Mouse (Mus musculus): ENCODE data around the gene Gm29666. TPM values are rescaled to one million over a fixed set of nuclear protein-coding genes. Genes with fewer than 3 reads are reported as not detected.
"Not testable (repeated sequence)": the region's sequence is repeated elsewhere in the genome, so short reads cannot be mapped to it uniquely, and the experiment has no call there.

The Gm29666 gene
- polyA plus RNA-seq, 1 experiment from 2014 or later, result 0.18 TPM

DNA sequence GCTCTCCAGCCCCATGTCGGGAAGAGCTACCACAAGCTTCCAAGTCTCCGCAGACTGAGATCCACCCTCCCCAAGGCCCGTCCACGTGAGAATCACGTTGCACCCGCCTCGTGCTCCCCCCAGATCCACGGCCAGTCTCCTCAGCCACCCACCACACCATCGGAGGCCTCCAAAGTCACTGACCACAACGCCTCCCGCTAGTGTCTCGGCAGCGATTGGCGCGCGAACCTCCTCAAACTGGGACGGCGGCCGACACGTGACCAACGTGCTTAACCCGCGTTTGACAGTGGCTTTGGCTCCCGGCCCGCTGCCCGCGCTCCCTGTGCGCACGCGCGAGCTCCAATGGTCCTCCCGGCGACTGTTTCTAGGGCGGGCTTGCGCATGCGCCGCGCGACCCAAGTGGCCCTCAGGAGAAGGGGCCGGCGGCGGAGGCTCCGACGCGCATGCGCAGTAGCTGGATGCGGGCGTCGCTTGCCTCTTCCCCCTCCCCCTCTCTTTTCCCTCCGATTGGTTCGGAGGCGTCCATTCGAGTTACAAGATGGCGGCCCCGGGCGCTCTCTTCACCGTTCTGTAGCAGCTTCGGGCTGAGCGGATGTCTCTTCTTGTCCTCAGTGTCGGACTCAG, 3.2 kb upstream of the Gm29666 start, which contains the start of gene Nup50:
Gene Nup50 (plus strand): TSS at position 528 of the 624 bp plus-strand sequence.
- CTCF ChIA-PET, result no interaction called here
- peak; percentile 75 for ATAC-seq

DNA sequence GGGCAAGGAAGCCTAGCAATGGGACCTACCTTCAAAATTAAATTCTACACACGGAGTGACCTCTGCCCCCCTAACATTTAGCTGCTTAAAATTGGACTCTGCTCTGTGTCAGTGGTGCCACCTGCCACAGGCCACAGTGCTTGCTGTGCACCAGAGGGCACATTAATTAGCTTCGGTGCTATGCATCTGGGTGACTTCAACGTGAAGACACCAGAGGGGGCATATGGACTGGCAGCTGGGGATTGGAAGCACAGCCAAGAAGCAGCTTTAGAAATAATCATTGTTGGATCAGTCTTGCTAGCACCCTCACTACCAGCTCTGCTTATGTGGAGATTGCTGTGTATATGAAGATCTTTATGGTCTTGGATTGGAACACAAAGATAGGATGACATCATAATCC, 6.6 kb downstream of the Gm29666 start:
- in situ Hi-C loops (cut with MboI; ENCODE audit: low pct_unique_long_range_greater_than_20kb), result no loop called here
- TF ChIP-seq CTCF (IDR thresholded peaks at IDR 0.05), result no peak
- no peaks in the 10 kb centered on the region for H3K27me3 ChIP-seq
- CTCF ChIA-PET, result no interaction called here
- DNase-seq (ENCODE audit: low read depth, low spot score) (no peak), ATAC-seq (no peak)
- POLR2A ChIA-PET, result no interaction called here

More for the DNA sequence above, 3.2 kb upstream of the Gm29666 start, which contains the start of gene Nup50:
- no peaks in the 10 kb centered on the region for H3K27me3 ChIP-seq
- no peak for TF ChIP-seq CTCF (IDR thresholded peaks at IDR 0.05)
- peak; percentile 79 for DNase-seq (ENCODE audit: low read depth, low spot score)
- POLR2A ChIA-PET, result interaction anchor here (0.7 to 1.3 kb wide), 3 partner anchors 12 to 118 kb away, joined by 3 read pairs; no protein-coding TSS in a partner anchor
- in situ Hi-C loops (cut with MboI; ENCODE audit: low pct_unique_long_range_greater_than_20kb), result loop anchor here (10.0 kb wide), 1 partner anchor 168 kb away; no protein-coding TSS in a partner anchor

DNA sequence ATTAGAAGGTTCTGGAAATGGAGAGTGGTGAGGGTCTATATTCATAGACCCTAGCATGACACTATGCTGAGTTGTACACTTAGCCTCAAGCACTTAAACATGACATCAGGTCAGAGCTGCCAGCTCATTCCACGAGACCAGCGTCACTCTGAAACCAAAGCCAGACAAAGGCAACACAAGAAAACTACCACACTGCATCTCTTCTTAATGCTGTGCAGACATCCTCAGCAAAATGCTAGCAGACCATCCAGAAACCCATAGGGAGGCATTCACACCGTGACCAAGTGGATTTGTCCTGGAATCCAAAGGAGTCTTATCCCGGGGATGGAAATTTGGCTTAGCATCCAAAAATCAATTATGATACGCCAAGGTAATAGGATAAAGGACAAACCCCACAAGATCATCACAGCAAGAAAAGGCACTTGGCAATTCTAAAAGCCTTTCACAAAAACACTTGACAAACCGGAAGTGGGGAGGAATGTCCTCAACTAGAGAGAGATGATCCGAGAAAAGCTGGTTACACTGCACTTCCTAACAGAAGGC, 15.9 kb downstream of the Gm29666 start:
- CTCF ChIA-PET, result interaction anchor here (1.5 kb wide), 1 partner anchor 21 kb away, joined by 3 read pairs; no protein-coding TSS in a partner anchor
- TF ChIP-seq CTCF (IDR thresholded peaks at IDR 0.05), result no peak
- in situ Hi-C loops (cut with MboI; ENCODE audit: low pct_unique_long_range_greater_than_20kb), result no loop called here
- peaks cover 34% of the 10 kb centered on the region for H3K27me3 ChIP-seq
- POLR2A ChIA-PET, result no interaction called here
- ATAC-seq, result no peak
- DNase-seq (ENCODE audit: low read depth, low spot score), result no peak

DNA sequence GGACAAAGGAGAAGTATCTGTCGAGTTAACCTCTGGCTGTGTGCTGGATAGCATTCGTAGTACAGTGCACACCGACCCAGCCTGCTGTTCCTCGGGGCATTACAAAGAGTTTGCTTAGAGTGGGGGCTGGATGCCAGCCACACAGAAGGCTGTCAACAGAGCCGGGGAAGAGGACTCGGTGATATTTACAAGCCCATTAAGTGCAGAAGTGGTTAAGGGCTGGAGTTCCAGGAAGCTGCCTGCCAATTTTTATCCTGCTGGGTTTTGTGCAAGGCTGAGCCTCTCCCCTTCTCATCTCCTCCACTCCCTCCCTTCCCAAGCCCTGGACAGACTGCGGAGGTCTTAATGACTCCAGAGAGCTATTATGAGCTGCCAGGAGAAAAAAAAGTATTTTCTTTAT, 21.8 kb downstream of the Gm29666 start:
- ATAC-seq, result no peak
- DNase-seq (ENCODE audit: low read depth, low spot score), result no peak
- peaks cover 41% of the 10 kb centered on the region for H3K27me3 ChIP-seq
- TF ChIP-seq CTCF (IDR thresholded peaks at IDR 0.05), result no peak
- ChIA-PET CTCF (no interaction called here), POLR2A (no interaction called here)
- in situ Hi-C loops (cut with MboI; ENCODE audit: low pct_unique_long_range_greater_than_20kb), result no loop called here

DNA sequence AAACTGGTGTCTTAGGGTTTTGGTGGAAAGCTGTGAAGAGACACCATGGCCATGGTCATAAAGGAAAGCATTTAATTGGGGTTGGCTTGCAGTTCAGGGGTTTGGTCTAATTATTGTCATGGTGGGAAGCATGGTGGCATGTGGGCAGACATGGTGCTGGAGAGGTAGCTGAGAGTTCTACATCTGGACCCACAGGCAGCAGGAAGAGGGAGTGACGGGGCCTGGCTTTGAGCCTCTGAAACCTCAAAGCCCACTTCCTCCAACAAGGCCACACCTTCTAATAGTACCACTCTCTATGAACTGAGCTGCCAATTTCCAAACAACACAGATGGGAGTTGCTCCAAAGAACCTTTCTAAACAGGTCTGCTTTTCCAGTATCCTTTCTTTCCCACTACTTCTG, 23.2 kb downstream of the Gm29666 start:
- in situ Hi-C loops (cut with MboI; ENCODE audit: low pct_unique_long_range_greater_than_20kb), result no loop called here
- CTCF ChIA-PET, result no interaction called here
- POLR2A ChIA-PET, result no interaction called here
- no peak for ATAC-seq
- no peak for DNase-seq (ENCODE audit: low read depth, low spot score)
- no peak for TF ChIP-seq CTCF (IDR thresholded peaks at IDR 0.05)
- H3K27me3 ChIP-seq, result peaks cover 31% of the 10 kb centered on the region

DNA sequence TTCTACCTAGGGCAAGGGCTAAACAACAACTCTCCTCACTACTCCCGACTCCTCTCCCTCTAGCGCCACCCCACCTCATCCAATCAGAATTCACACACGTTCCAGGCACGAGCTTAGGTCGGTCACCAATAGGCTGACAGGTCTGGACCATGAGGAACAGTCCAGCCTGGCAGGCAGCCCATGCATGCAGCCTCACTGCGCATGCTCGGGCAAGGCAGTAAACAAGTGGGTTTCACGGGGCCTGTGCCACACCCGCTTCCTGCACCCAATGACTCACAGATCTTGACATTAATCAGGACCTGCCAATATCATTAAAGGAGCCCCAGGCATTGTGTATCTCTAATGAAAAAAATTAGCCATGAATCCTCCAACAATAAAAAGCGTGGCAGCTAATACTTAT, 23.6 kb downstream of the Gm29666 start:
- POLR2A ChIA-PET; ATAC-seq; CTCF ChIA-PET; DNase-seq (ENCODE audit: low read depth, low spot score); in situ Hi-C loops (cut with MboI; ENCODE audit: low pct_unique_long_range_greater_than_20kb): not testable (repeated sequence)
- H3K27me3 ChIP-seq, result peaks cover 28% of the 10 kb centered on the region

DNA sequence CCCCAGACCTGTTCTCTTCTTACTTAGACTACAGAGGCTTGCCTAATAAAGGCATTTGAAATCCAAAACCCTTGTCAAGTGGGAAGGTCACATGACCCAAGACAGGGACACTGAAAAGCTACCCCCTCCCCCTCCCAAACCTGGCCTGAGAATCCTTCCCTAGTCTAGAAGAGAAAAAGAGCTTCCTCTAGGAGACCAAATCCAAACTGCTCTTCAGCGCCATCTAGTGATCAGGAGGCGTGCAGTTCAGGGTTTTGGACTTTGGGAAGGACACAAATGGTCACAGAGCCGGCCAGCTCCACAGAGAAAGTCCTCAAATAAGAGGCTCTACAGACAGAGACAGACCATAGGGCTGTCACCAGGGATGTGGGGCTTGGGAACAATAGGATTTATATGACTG, 28.2 kb downstream of the Gm29666 start:
- ATAC-seq (peak; percentile 51), DNase-seq (ENCODE audit: low read depth, low spot score) (peak; percentile 17)
- peak; percentile 95 for TF ChIP-seq CTCF (IDR thresholded peaks at IDR 0.05)
- POLR2A ChIA-PET, result no interaction called here
- CTCF ChIA-PET, result interaction anchor here (0.7 to 1.6 kb wide), 10 partner anchors 10 to 176 kb away, joined by 3 to 8 read pairs (median 4); no protein-coding TSS in a partner anchor
- H3K27me3 ChIP-seq, result peaks cover 6% of the 10 kb centered on the region
- in situ Hi-C loops (cut with MboI; ENCODE audit: low pct_unique_long_range_greater_than_20kb), result loop anchor here (5.0 kb wide), 1 partner anchor 134 kb away; no protein-coding TSS in a partner anchor

DNA sequence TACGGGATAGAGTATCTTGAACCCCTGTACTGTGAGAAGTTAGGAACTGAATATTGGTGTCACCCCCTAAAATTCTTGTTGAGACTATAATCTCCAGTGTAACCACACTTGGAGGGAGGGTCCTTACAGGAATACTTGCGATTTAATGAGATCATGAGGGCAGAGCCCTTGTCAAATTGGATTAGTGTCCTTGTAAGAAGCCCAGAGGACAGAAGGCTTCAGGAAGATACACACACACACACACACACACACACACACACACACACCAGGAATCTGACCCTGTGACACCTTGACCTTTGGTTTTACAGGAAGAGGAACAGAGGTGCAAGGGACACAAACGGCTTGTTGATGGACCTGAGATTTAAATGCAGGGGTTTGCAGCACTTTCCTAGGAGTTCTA, 28.6 kb downstream of the Gm29666 start:
- in situ Hi-C loops (cut with MboI; ENCODE audit: low pct_unique_long_range_greater_than_20kb), result loop anchor here (5.0 kb wide), 1 partner anchor 134 kb away; no protein-coding TSS in a partner anchor
- DNase-seq (ENCODE audit: low read depth, low spot score) (no peak), ATAC-seq (no peak)
- CTCF ChIA-PET, result interaction anchor here (0.7 to 1.6 kb wide), 10 partner anchors 10 to 175 kb away, joined by 3 to 8 read pairs (median 4); no protein-coding TSS in a partner anchor
- H3K27me3 ChIP-seq, result peaks cover 7% of the 10 kb centered on the region
- TF ChIP-seq CTCF (IDR thresholded peaks at IDR 0.05), result no peak
- POLR2A ChIA-PET, result interaction anchor here (0.8 kb wide), 1 partner anchor 202 kb away, joined by 4 read pairs; no protein-coding TSS in a partner anchor

DNA sequence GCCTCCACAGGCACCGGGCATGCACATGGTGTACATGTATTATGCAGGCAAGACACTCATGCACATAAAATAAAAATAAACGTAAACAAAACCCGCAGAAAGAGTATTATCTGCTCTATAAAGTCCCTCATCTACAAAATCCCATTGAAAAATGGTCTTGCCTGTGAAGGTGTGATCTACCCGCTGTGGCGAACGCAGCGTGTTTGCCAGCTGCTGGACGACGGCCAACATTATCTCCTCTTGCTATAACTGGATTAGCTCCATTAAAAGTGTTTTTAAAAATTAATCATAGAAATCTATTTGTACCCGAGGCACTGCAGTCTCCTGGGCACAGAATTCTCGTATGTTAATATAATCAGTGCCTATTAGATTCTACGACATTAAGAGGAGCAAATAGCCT, 31.8 kb downstream of the Gm29666 start:
- no peak for TF ChIP-seq CTCF (IDR thresholded peaks at IDR 0.05)
- no peak for ATAC-seq
- ChIA-PET CTCF (no interaction called here), POLR2A (no interaction called here)
- no peak for DNase-seq (ENCODE audit: low read depth, low spot score)
- H3K27me3 ChIP-seq, result peaks cover 7% of the 10 kb centered on the region
- in situ Hi-C loops (cut with MboI; ENCODE audit: low pct_unique_long_range_greater_than_20kb), result no loop called here

DNA sequence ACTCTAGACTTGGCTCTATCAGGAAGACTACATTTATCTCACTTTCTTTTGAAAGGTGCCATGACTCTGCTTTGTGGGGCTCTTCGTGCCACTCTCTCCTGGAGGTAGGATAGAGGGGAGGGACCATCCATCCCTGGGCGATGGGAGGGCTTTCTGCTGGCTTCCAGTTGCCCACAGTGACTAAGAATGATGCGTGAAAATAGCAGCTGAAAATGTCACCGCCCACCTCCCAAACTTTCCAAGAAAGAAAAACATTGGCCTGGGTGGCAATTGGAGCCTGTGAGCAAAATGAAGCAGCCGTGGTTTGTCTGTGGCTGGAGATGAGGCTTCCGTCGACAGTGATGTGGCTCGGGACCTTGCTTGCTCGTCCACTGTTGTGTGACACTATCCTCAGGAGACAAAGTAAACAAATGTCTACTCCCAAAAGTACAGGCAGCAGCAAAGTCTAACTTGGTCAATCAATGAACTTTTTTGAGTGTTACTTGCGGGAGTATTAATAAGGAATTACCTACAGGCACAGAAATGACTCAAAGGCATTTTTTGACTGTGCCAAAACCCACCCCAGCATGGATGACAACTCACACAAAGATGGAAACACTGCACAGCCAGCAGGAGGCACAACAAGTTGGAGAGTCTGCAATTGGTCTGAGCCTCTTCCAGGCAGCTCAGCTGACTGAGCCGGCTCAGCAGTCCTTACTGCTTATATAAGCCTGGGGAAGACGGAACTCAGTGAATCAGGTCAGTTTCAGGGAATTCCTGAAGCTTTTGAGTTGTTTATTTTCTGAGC, 42.6 kb downstream of the Gm29666 start:
- peaks cover 25% of the 10 kb centered on the region for H3K27me3 ChIP-seq
- no peak for ATAC-seq
- no peak for TF ChIP-seq CTCF (IDR thresholded peaks at IDR 0.05)
- ChIA-PET CTCF (no interaction called here), POLR2A (no interaction called here)
- no peak for DNase-seq (ENCODE audit: low read depth, low spot score)
- in situ Hi-C loops (cut with MboI; ENCODE audit: low pct_unique_long_range_greater_than_20kb), result no loop called here

DNA sequence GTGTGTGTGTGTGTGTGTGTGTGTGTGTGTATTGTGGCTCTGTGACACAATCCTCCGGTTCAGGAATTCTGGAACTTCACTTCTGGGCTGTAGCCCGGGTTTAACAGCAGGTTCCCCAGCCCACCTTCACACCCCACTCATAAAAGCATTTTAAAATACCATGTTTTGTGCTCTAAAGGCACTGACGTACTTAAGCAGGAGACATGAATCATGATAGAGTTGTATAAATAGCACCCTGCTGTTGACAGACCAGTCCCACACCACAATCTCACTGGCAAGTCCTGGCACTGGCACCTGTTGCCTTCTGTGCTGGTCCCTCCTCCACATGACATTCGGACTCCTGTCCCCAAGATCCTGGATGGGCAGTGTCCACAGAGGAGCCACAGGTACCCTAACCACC, 46.0 kb downstream of the Gm29666 start:
- CTCF ChIA-PET, result no interaction called here

More for the DNA sequence above, 46.0 kb downstream of the Gm29666 start:
- POLR2A ChIA-PET, result no interaction called here
- TF ChIP-seq CTCF (IDR thresholded peaks at IDR 0.05), result no peak
- H3K27me3 ChIP-seq, result peaks cover 27% of the 10 kb centered on the region
- ATAC-seq (no peak), DNase-seq (ENCODE audit: low read depth, low spot score) (no peak)
- in situ Hi-C loops (cut with MboI; ENCODE audit: low pct_unique_long_range_greater_than_20kb), result no loop called here

Data from Patski (cell line).